Mouse (Mus musculus) gastrocnemius, adult 18-20 months (tissue): ENCODE data around the gene Slc4a4. TPM values are rescaled to one million over a fixed set of nuclear protein-coding genes. Genes with fewer than 3 reads are reported as not detected.
A peak's percentile ranks its signal among the peaks of the same experiment; 100 is the strongest.

Experiments
- DNase-seq: peaks from one replicate; pipeline ENCODE4 v3.0.0; 2021; ENCODE audit warnings: low spot score
- total RNA-seq, 2 experiments: library from RNA; stranded (reverse); gene quantifications; 2 replicates each; pipeline ENCODE4 v1.2.3; 2021

Gene Slc4a4
- total RNA-seq, 2 experiments from 2014 or later = 18.2 to 21.3 TPM

GRCm38 (mm10) chr5:88916501-88916971 lies 29.9 kb downstream of the Slc4a4 start:
- no peak for DNase-seq

GRCm38 (mm10) chr5:88917221-88917620 lies 30.6 kb downstream of the Slc4a4 start:
- no peak for DNase-seq

GRCm38 (mm10) chr5:88917630-88918029 lies 31.0 kb downstream of the Slc4a4 start:
- no peak for DNase-seq

GRCm38 (mm10) chr5:88918538-88918937 lies 31.9 kb downstream of the Slc4a4 start:
- no peak for DNase-seq

GRCm38 (mm10) chr5:88925576-88925975 lies 39.0 kb downstream of the Slc4a4 start:
- no peak for DNase-seq

- peak; percentile 60 for DNase-seq
Measured at GRCm38 (mm10) chr5:88928201-88928916, 41.7 kb downstream of the Slc4a4 start.

GRCm38 (mm10) chr5:88929392-88930094 lies 42.9 kb downstream of the Slc4a4 start:
- peak; percentile 83 for DNase-seq

- DNase-seq = no peak
Measured at GRCm38 (mm10) chr5:88930129-88930528, 43.5 kb downstream of the Slc4a4 start.

GRCm38 (mm10) chr5:88930611-88931010 lies 44.0 kb downstream of the Slc4a4 start:
- no peak for DNase-seq

GRCm38 (mm10) chr5:88931176-88931575 lies 44.6 kb downstream of the Slc4a4 start:
- DNase-seq = no peak

GRCm38 (mm10) chr5:88933454-88933853 lies 46.8 kb downstream of the Slc4a4 start:
- DNase-seq = peak; percentile 29

- peak; percentile 49 for DNase-seq
Measured at GRCm38 (mm10) chr5:88933946-88934345, 47.3 kb downstream of the Slc4a4 start.

GRCm38 (mm10) chr5:88938208-88938607 lies 51.6 kb downstream of the Slc4a4 start:
- no peak for DNase-seq

- DNase-seq = peak; percentile 76
Measured at GRCm38 (mm10) chr5:88939151-88939550, 52.5 kb downstream of the Slc4a4 start.

GRCm38 (mm10) chr5:88939782-88940181 lies 53.2 kb downstream of the Slc4a4 start:
- no peak for DNase-seq

- no peak for DNase-seq
Measured at GRCm38 (mm10) chr5:88941905-88942304, 55.3 kb downstream of the Slc4a4 start.

GRCm38 (mm10) chr5:88945661-88946339 lies 59.2 kb downstream of the Slc4a4 start:
- peak; percentile 78 for DNase-seq

GRCm38 (mm10) chr5:88950337-88950736 lies 63.7 kb downstream of the Slc4a4 start:
- DNase-seq = no peak

GRCm38 (mm10) chr5:88952757-88953577 lies 66.3 kb downstream of the Slc4a4 start:
- no peak for DNase-seq

GRCm38 (mm10) chr5:88957735-88958134 lies 71.1 kb downstream of the Slc4a4 start:
- no peak for DNase-seq

- no peak for DNase-seq
Measured at GRCm38 (mm10) chr5:88958966-88959365, 72.3 kb downstream of the Slc4a4 start.
